Mouse (Mus musculus) 416B (cell line): ENCODE measurements at regions not wholly inside any gene's neighbourhood (a gene's known extent, or its start where the extent isn't known, plus 50 kb on each side); places are given as distances from the start of the nearest gene placed in this dataset.

Experiments used
- DNase-seq: peaks from one replicate; pipeline ENCODE4 v3.0.0; 2011; ENCODE audit warnings: low read depth

GRCm38 (mm10) chr2:169524429-169524828 lies 63.1 kb downstream of the Gm11011 start:
- DNase-seq: no peak

GRCm38 (mm10) chr2:169519941-169520340 lies 67.6 kb downstream of the Gm11011 start:
- DNase-seq: no peak

DNA sequence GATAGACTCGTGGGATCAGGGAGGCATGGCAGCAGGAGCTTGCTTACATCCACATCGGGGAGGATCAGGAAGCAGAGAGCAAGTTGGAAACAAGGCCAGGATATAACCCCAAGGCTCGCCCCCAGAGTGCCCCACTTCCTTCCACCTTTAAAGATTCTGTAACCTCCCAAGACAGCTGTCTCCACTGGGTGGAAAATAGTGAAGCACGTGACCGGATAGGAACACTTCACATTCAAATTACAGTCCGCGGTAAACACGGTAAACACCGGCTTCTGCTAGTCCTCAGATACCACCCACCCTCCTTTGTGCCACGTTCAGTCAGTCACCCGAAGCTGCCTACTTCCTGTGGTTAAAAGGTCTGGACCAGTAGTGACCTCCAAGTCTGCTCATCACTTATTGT lies 72.2 kb downstream of the Gm11011 start:
- DNase-seq: no peak

DNA sequence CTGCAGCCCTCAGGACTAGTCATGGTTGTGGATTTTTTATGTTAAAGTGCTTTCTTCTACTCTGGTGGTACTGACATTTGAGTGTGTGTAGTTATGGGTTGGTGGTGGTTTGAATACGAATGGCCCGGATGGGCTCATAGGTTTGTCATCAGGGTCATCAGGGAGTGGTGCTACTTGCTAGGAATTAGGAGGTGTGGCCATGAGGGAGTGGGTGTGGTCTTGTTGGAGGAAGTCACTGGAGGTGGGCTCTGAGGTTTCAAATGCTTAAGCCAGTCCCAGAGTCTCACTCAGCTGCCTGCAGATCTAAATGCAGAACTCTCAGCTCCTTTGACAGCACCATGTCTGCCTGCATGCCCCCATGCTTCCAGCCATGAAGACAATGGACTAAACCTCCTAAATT lies 76.8 kb downstream of the Gm11011 start:
- DNase-seq: no peak

- DNase-seq: no peak
These were observed 78.1 kb downstream of the Gm11011 start for GRCm38 (mm10) chr2:169509406-169509805.

DNA sequence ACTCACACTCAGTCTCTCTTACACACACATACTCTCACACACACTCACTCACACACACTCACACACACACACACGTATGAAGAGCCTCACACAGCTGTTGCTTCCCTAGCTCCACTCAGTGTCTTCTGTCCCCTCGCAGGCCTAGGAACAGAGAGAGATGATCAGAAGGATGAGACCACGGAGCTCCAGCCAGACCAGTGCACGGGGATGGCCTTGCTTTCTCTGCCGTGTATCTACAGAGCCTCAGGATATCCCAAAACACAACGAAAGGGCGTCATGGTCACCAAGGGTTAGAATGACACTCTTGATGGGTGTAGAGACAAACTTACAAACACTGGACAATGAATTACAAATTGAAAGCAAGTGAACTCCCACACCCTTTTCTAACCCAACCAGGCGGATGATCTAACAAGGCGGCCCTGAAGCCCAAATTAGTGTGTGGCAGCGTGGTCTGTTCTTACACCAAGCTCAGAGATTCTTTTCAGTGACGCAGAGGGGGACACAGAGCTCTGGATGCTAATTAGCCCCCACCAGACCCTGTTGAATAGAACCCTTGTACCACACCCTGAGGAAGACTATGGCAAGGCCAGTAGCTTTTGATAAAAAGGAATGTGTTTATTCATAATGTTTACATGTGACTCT lies 83.0 kb downstream of the Gm11011 start:
- DNase-seq: no peak

DNA sequence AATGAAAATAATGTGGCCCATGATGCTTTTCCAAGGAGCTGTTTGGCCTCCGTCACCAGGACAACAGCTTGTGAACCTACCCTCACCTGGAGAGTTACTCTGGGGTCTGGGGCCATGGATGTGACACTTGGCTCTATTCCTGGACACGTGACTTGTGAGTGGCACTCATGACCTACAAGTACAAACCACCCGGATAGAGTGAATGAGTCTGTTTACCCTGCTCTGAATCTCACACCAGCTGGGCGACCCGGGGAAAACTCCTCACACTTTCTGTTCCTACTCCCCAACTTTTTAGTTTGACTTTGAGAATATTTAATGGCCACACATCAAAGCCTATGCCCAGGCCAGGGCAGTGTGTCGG lies 84.0 kb downstream of the Gm11011 start:
- no peak for DNase-seq

- no peak for DNase-seq
These were observed 84.6 kb downstream of the Gm11011 start for GRCm38 (mm10) chr2:169502717-169503597.

DNA sequence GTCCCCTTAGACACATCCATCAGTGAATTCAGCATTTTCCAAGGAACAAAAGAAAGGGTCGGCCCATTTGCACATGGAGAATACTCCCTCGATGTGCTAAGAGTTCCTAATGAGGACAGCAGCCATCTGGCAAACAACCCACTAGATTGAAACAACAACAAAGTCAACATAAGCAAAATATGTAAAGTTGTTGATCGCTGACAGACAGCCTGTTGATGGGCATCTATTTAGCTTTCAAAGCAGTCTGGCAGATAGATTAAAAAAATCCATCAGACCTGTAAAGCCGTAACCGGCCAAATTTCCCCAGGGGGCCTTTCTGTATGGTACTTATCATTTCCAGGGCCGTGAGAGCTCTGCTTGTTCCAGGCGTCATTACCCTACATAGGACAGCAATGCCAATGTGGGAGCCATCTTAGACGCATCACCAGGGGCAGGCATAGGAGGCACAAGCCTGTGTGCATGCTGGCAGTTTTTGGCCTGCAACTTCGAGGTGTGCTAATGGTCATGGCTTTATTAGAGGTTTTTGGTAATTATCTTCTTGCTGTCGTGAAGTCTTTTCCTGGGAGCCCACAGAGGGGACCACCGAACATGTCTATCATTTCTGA lies 85.7 kb downstream of the Gm11011 start:
- no peak for DNase-seq

GRCm38 (mm10) chr2:169495368-169495767 lies 92.2 kb downstream of the Gm11011 start:
- DNase-seq: no peak

GRCm38 (mm10) chr2:169494503-169495311 lies 92.8 kb downstream of the Gm11011 start:
- no peak for DNase-seq

DNA sequence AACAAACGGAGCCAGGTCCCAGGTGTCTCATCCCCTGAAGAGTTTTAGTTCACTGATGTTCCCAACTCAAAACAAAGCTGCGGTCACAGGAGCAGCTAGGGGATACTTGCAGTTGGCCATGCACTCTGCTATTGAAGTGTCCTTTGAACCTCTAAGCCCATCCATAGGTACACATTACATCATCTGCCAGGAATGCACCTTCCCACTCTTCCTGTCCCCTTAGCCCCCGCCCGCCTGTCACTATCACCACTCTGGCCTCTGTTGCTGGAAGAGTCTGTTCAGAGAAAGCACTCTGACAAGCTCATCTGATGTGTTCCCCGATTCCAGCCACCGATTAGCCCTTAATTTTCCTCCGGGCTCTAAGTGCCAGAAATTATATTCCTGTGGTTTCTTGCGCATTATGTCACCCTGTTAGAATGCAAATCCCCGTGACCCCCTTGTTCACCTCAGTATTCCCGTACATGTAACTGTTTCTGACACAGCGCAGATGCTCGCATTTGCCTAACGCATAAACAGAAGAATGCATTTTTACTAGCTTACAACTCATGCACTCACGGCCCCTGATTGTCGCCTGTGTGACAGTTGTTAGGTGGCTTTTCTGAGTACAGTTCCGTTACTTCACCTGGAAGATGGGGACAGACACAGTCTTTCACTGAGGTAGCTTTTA lies 93.8 kb downstream of the Gm11011 start:
- no peak for DNase-seq

GRCm38 (mm10) chr2:169483934-169484333 lies 103.6 kb downstream of the Gm11011 start:
- DNase-seq: no peak

DNA sequence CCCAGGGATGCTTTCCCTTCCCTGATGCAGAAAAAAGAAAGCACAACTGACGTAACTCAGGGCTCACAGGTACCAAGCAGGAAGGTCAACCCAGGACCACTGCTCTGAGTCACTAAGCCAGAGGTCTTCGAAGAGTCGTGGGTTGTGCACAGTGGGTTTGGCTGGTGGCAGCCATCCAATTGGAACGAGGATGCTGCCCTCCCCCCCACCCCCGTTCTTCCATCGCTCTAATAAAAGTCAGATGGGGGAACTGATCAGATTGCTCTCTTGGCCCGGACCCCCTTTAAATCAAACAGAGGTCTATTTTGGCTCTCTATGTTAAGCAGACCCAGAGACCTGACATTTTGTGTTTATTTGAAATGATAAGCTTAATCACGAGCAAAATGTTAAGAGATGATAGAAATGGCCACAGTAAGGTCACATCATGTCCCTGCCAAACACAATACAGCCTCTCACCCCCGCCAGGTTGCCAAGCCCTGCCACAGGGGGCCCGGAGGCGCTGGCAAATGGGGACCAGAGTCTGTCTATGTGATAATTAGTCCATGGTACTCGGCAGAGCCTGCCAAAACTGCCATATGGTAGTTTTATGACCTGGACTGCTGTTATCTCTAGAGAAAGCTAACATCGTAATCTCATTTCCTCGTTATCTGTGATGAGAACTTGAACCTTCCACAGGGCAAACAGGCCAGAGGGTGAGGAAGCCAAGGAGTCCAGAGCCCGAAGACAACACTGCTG lies 105.6 kb downstream of the Gm11011 start:
- no peak for DNase-seq

DNA sequence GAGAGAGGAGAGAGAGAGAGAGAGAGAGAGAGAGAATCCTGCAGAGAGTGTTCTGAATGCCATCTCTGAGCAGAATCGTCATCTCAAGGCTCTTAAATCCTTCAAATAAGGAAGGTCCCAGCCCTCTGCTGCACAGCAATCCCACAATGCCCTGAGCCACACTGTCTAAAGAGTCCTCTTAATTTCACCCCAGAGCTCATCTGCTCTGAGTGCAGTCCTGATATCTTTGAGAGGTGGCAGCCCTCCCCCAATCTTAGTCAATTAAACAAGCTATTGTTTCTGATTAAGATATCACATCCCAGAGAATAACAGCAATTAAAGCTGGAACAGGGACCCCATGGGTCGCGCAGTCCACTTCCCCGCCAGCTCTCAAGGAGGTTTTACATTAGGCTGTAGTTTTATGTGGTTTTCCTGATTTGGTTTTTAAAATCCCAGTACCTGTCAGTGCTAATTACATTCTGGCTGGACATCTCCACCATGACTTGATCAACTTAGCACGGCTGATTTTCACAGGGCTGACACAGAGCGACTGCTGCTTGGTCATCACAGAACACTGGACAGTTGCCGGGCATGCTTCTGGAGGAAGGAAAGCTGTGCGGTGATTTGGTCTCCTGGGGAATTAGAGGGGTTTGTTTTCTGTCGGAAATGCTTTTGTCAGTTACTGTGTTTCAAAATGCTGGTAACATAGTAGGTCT lies 113.0 kb downstream of the Gm11011 start:
- no peak for DNase-seq

DNA sequence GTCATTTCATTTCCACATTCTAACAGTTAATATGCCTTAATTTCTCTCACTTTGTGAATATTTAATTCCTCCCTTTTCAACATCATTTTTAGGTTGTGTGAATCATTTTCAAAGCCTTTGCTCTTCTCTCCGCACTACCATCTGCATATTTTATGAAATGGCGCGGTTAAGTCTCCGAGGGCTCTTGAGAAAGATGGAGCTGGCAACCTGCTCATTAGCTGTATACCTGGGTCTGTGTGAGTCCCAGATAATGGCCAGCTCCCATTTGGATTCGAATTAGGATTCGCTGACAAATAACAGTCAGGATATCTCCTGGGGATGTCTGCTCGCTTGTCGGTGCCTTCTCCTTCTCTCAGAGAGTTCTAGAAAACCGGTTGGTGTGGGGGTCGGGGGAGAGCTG lies 118.0 kb downstream of the Gm11011 start:
- no peak for DNase-seq

- DNase-seq: no peak
These were observed 119.9 kb downstream of the Gm11011 start for GRCm38 (mm10) chr2:169467621-169468020.

- no peak for DNase-seq
These were observed 123.4 kb downstream of the Gm11011 start for GRCm38 (mm10) chr2:169464106-169464505.

DNA sequence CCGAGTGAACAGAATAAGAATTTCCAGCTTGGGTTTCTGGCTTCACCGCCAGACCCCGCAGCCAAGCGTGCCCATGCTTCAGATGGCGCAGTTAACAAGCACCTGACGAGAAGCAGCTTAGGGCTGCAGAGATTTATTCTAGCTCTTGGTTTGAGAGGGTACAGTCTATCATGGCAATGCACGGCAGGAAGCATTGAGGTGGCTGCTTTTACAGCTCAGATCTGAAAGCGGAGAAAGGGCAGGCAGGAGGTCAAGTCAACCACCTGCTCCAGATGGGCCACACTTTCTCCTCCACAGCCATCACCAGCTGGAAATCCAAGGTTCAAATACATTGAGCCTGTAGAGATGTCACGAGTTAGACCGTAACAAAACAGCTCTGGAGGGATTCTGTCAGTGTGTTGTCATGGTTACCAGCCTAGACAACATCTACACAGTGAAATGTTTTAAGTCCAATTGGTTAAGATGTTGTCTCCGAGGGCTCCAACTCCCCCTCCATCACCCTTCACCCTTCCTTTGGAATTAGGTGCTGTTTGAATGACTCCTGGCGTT lies 126.0 kb downstream of the Gm11011 start:
- no peak for DNase-seq

GRCm38 (mm10) chr2:169452956-169453355 lies 134.6 kb downstream of the Gm11011 start:
- no peak for DNase-seq
